Mouse (Mus musculus) lung, adult 2 months (tissue): ENCODE results near the gene Olfr1116. TPM values are rescaled to one million over a fixed set of nuclear protein-coding genes. Genes with fewer than 3 reads are reported as not detected.
"Not testable (repeated sequence)": the region's sequence is repeated elsewhere in the genome, so short reads cannot be mapped to it uniquely, and the experiment has no call there.

ENCODE experiments used
- DNase-seq: peaks from one replicate; pipeline ENCODE4 v3.0.0; 2022
- H3K4me1 ChIP-seq: fragments of 200-500 bp; 2 replicates; pipeline ENCODE4 v1.6.1; 2011; ENCODE audit warnings: low read length; ENCODE audit not compliant: control insufficient read depth, insufficient read depth
- H3K4me3 ChIP-seq: fragments of 200-500 bp; replicated peaks from 2 replicates; pipeline ENCODE3; 2011; ENCODE audit warnings: low read depth, mild to moderate bottlenecking, control low read depth, low read length; ENCODE audit errors: extremely low read depth
- CTCF ChIP-seq: fragments of 200-500 bp; IDR thresholded peaks from 2 replicates; pipeline ENCODE4 v1.5.1; 2011; ENCODE audit warnings: mild to moderate bottlenecking, low read length, control low read depth; ENCODE audit not compliant: insufficient read depth
- POLR2A ChIP-seq: fragments of 200-500 bp; IDR thresholded peaks from 2 replicates; pipeline ENCODE4 v1.6.1; 2011; ENCODE audit warnings: low read depth, mild to moderate bottlenecking, control low read depth, low read length, borderline replicate concordance; ENCODE audit errors: extremely low read depth
- WGBS: fragments of 180-500 bp; shearing (Covaris S2); methylation state at CpG from one replicate; pipeline ENCODE4 v1.1.7; 2018; 5-methylcytosine and 5-hydroxymethylcytosine counted together
- polyA plus RNA-seq: library from polyadenylated mRNA; depleted of rRNA; stranded (reverse); fragments of >200 nt; gene quantifications from 2 replicates; pipeline ENCODE4 v1.2.3, GENCODE M21; 2012; rRNA removed

Gene Olfr1116
- polyA plus RNA-seq = not detected in 2 replicates

DNA sequence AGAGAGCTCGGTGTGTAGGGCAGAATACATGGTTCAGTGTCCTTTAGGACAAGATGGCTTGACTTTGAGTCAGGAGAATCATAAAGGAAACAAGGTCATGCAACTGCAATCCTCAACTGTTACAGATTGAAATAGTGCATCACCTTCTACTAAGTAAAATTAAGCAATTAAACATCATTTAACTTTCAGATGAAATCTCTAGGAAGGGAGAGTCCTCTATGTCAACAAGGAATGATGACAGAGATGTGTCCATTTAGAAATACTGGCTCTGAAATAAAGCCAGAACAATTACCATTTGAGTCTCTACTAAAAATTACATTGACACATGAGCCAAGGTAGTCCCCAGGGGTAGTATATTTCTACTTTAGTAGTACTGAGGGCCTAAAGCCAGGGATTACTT lies at the start of gene Olfr1116:
Gene Olfr1116, plus strand, starts transcription at position 301 of the 400 bp plus-strand sequence.
- 79% methylated on average over 1 of the region's 1 CpGs for WGBS
- Histone ChIP-seq H3K4me1 (no peaks in the 10 kb centered on the region), H3K4me3 (no peak within 1 kb of the TSS)
- TF ChIP-seq CTCF (no peak), POLR2A (no peak)
- no peak for DNase-seq

DNA sequence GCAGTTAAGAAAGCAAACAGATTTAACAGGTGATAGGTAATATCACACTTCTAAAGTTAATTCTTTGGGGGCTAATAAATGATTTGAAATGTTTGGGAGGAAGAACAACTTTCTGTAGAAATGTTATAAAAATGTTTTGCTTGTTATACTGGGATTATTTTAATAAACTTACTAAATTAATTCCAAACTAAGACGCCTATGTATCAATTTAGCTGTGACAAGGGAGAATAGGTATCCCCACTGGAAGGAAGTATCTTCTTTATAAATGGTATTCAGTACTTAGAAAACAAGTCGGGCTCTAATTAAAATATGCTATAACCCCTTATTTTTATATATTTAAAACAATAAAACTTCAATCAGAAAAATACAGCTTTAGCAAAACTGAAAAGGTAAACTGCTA lies 19.6 kb upstream of the Olfr1116 start, which contains the start of gene Olfr1115:
Gene Olfr1115, plus strand, starts transcription at position 301 of the 400 bp plus-strand sequence.
- H3K4me1 ChIP-seq = no peaks in the 10 kb centered on the region
- WGBS = 70% methylated on average over 2 of the region's 2 CpGs
- no peak within 1 kb of the TSS for H3K4me3 ChIP-seq
- TF ChIP-seq POLR2A = no peak
- no peak for TF ChIP-seq CTCF
- DNase-seq = no peak

DNA sequence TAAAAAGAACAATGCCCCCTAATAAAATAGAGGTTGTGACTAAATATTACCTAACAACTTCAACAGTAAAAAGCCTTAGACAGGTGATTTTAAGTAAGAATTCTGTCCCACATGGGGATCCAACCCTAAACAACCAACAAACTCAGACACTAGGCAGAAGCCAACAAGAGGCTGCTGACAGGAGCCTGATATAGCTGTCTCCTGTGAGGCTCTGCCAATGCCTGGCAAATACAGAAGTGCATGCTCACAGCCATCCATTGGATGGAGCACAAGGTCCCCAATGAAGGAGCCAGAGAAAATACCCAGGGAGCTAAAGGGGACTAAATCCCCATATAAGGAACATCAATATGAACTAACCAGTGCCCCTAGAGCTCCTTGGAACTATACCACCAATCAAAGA lies 26.6 kb downstream of the Olfr1116 start:
- not testable (repeated sequence) for H3K4me3 ChIP-seq, DNase-seq, H3K4me1 ChIP-seq

DNA sequence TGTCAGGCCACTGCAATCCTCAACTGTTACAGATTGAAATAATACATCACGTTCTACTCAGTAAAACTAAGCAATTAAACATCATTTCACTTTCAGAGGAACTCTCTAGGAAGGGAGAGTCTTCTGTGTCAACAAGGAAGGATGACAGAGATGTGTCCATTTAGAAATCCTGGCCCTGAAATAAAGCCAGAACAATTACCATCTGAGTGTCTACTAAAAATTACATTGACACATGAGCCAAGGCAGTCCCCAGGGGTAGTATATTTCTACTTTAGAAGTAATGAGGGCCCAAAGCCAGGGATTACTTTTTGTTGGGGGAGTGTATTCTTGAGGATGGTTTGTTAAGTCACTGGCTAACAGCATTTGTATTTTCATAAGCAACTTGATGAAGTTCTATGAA lies 39.9 kb downstream of the Olfr1116 start, which contains the start of gene Olfr1118:
Gene Olfr1118, plus strand, starts transcription at position 301 of the 400 bp plus-strand sequence.
- DNase-seq = no peak
- 39% methylated on average over 1 of the region's 1 CpGs for WGBS
- TF ChIP-seq CTCF = no peak
- no peak for TF ChIP-seq POLR2A
- no peak within 1 kb of the TSS for H3K4me3 ChIP-seq
- H3K4me1 ChIP-seq = no peaks in the 10 kb centered on the region

Other genes starting within 250 kb of the Olfr1116 start
- gene Olfr1104, start 240.5 kb upstream of the Olfr1116 start, polyA plus RNA-seq = not detected in 2 replicates
- not detected in 2 replicates for gene Olfr1105, start 231.0 kb upstream of the Olfr1116 start, polyA plus RNA-seq
- gene Olfr1106, start 215.3 kb upstream of the Olfr1116 start, polyA plus RNA-seq = not detected in 2 replicates
- gene Olfr1107, start 191.7 kb upstream of the Olfr1116 start, polyA plus RNA-seq = not detected in 2 replicates
- not detected in 2 replicates for gene Olfr1109, start 171.5 kb upstream of the Olfr1116 start, polyA plus RNA-seq
- not detected in 2 replicates for gene Olfr259, start 153.0 kb upstream of the Olfr1116 start, polyA plus RNA-seq
- not detected in 2 replicates for gene Olfr1110, start 127.2 kb upstream of the Olfr1116 start, polyA plus RNA-seq
- not detected in 2 replicates for gene Olfr1111, start 114.9 kb upstream of the Olfr1116 start, polyA plus RNA-seq
- gene Olfr1112, start 79.7 kb upstream of the Olfr1116 start, polyA plus RNA-seq = not detected in 2 replicates
- gene Olfr1113, start 58.6 kb upstream of the Olfr1116 start, polyA plus RNA-seq = not detected in 2 replicates
- gene Olfr1115, start 19.5 kb upstream of the Olfr1116 start, polyA plus RNA-seq = not detected in 2 replicates
- not detected in 2 replicates for gene Olfr1118, start 40.0 kb downstream of the Olfr1116 start, polyA plus RNA-seq
- not detected in 2 replicates for gene Olfr1120, start 87.3 kb downstream of the Olfr1116 start, polyA plus RNA-seq
- gene Olfr1121, start 102.4 kb downstream of the Olfr1116 start, polyA plus RNA-seq = not detected in 2 replicates
- not detected in 2 replicates for gene Olfr1122, start 118.3 kb downstream of the Olfr1116 start, polyA plus RNA-seq
- gene Olfr1123, start 149.1 kb downstream of the Olfr1116 start, polyA plus RNA-seq = not detected in 2 replicates
- gene Olfr1124, start 162.7 kb downstream of the Olfr1116 start, polyA plus RNA-seq = not detected in 2 replicates
- not detected in 2 replicates for gene Olfr1126, start 186.4 kb downstream of the Olfr1116 start, polyA plus RNA-seq
- gene Pramel7, start 229.6 kb downstream of the Olfr1116 start, polyA plus RNA-seq = not detected in 2 replicates
- not detected in 2 replicates for gene Pramel6, start 239.0 kb downstream of the Olfr1116 start, polyA plus RNA-seq